Mouse (Mus musculus) forebrain, embryonic 13.5 days (tissue): ENCODE measurements at regions not wholly inside any gene's neighbourhood (a gene's known extent, or its start where the extent isn't known, plus 50 kb on each side); places are given as distances from the start of the nearest gene placed in this dataset.
A peak's percentile ranks its signal among the peaks of the same experiment; 100 is the strongest.

Experiments
- ATAC-seq: fragments of 200-750 bp; cut with Nextera tagmentation; 2 replicates; pipeline ENCODE4 v1.8.0; 2017
- H3K27ac ChIP-seq: fragments of 300-500 bp; sonication (generic); 2 replicates; pipeline ENCODE4 v1.5.1; 2015; ENCODE audit warnings: inconsistent platforms, mild to moderate bottlenecking, moderate library complexity
- H3K27me3 ChIP-seq: fragments of 300-500 bp; sonication (generic); 2 replicates; pipeline ENCODE4 v1.6.1; 2015; ENCODE audit warnings: mild to moderate bottlenecking, inconsistent platforms
- H3K36me3 ChIP-seq: fragments of 300-500 bp; sonication (generic); 2 replicates; pipeline ENCODE4 v1.6.1; 2015; ENCODE audit warnings: mild to moderate bottlenecking, inconsistent platforms; ENCODE audit not compliant: poor library complexity, severe bottlenecking
- H3K4me1 ChIP-seq: fragments of 300-500 bp; sonication (generic); 2 replicates; pipeline ENCODE4 v1.6.1; 2015; ENCODE audit warnings: inconsistent platforms
- H3K4me2 ChIP-seq: fragments of 300-500 bp; sonication (generic); 2 replicates; pipeline ENCODE4 v1.6.1; 2015; ENCODE audit warnings: inconsistent platforms, mild to moderate bottlenecking, moderate library complexity
- H3K4me3 ChIP-seq: fragments of 300-500 bp; sonication (generic); 2 replicates; pipeline ENCODE4 v1.5.1; 2015; ENCODE audit warnings: mild to moderate bottlenecking, inconsistent platforms
- H3K9ac ChIP-seq: fragments of 300-500 bp; sonication (generic); 2 replicates; pipeline ENCODE4 v1.6.1; 2015; ENCODE audit warnings: mild to moderate bottlenecking, inconsistent platforms
- H3K9me3 ChIP-seq: fragments of 300-500 bp; sonication (generic); replicated peaks from 2 replicates; pipeline ENCODE4 v1.6.1; 2016; ENCODE audit warnings: inconsistent platforms
- WGBS: fragments of 180-500 bp; shearing (Covaris S2); methylation state at CpG from one replicate; pipeline ENCODE4 v1.1.7; 2015; 5-methylcytosine and 5-hydroxymethylcytosine counted together

DNA sequence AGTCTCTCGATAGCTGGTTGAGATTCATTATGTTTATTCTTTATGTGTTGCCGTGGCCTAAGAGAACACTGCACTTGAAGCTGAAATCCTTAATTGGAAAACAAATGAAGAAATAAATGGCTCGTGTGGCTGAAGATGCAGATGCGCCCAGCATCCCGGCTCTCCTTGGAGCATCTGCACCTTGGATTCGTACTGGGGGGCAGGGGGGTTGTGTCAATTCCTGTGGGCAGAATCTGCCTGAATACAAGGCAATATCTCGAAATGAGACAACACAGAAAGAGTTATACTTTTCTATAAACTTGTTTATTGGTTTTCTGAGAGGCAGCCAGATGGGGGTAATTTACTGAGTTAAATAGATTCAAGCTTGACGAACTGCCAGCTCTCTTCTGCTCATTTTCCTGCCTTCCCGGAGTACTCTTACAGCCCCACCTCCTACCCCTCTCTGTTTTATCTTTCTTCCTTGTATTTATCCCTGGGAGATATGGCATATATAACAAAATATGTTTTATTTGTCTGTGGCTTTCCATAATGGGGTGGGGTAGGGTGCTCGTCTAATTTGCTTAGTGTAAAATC, 229.1 kb downstream of the Pmp22 start:
- Histone ChIP-seq H3K9me3 (no peaks in the 10 kb centered on the region), H3K27me3 (no peaks in the 10 kb centered on the region), H3K27ac (no peak overlapping the region), H3K4me3 (no peak overlapping the region), H3K4me2 (no peak overlapping the region), H3K36me3 (no peaks in the 10 kb centered on the region), H3K9ac (no peak overlapping the region), H3K4me1 (no peaks in the 10 kb centered on the region)
- WGBS = 68% methylated on average over 10 of the region's 10 CpGs
- ATAC-seq = no peak

DNA sequence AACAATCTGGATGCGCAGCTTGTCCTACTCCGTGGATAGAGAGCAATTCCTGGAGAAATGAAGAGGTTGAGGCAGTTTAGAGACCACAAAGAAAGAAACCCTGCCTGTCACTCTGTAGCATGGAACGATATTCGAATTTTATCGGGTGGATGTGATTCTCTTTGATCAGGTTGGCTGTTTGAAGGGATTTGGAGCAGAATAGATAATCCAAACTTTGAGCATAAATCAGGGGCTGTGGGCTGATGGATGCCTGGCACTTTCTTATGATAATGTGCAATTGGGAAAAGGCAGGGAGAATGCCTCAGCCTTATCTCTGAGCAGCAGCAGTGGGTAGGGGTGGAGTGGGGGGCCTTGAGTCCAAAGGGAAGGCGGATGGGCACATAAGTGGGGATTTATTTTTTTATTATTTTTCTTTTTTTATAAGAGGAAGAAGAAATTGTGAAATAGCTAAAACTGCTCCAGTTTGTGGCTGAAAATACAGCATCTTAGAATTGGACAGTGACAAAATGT, 239.0 kb downstream of the Pmp22 start:
- Histone ChIP-seq H3K4me3 (no peak overlapping the region), H3K4me2 (no peak overlapping the region), H3K36me3 (no peaks in the 10 kb centered on the region), H3K9ac (no peak overlapping the region), H3K4me1 (no peaks in the 10 kb centered on the region), H3K27me3 (no peaks in the 10 kb centered on the region; the same call in 1 of the 2 replicates), H3K27ac (no peak overlapping the region), H3K9me3 (no peaks in the 10 kb centered on the region)
- WGBS = 84% methylated on average over 6 of the region's 6 CpGs
- no peak for ATAC-seq

DNA sequence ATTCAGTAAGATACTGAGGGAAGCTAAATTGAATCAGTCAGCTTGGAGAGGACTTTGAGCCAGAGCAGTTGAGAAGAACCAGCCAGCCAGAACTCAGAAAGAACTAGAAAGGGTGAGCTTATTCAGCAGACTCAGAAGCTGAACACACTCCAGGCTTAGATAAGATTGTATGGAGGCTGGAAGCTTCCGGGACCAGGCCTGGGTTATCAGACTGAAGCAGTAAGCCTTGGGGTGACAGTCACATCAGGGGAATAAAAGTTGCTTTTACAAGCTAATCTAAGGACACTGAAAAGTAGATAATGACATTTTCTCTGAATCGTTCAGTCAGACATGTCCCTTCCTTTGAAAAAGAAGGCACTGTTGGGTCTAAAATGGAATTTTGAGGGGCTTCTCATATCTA, 240.7 kb downstream of the Pmp22 start:
- Histone ChIP-seq H3K4me2 (no peak overlapping the region), H3K27me3 (no peaks in the 10 kb centered on the region; the same call in 1 of the 2 replicates), H3K9me3 (no peaks in the 10 kb centered on the region), H3K4me3 (no peak overlapping the region), H3K27ac (no peak overlapping the region), H3K9ac (no peak overlapping the region), H3K4me1 (no peaks in the 10 kb centered on the region), H3K36me3 (no peaks in the 10 kb centered on the region)
- ATAC-seq = no peak
- WGBS = 91% methylated on average over 2 of the region's 2 CpGs

DNA sequence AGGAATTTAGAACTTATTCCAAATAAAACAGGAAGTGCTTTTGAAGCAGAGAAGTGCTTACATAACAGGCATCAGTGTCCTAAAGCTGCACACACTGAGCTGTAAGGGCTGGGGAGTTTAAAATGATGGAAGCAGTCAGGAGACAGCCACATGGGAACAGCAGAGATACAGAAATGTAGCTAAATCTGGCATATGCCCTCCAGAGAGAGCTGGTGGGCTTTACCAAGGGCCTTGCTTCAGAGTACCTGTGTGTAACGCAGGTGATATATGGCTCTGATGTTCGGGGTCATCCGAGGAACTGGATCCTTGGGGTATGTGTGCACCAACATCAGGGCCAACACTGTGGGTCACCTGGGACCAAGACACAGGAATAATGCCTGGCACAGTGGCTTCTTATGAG, 247.5 kb downstream of the Pmp22 start:
- no peaks in the 10 kb centered on the region for H3K36me3 ChIP-seq
- H3K27ac ChIP-seq = no peak overlapping the region
- H3K27me3 ChIP-seq = no peaks in the 10 kb centered on the region; the same call in 1 of the 2 replicates
- 95% methylated on average over 3 of the region's 3 CpGs for WGBS
- H3K4me1 ChIP-seq = no peaks in the 10 kb centered on the region
- no peak overlapping the region for H3K4me3 ChIP-seq
- ATAC-seq = no peak
- H3K9ac ChIP-seq = no peak overlapping the region
- no peak overlapping the region for H3K4me2 ChIP-seq
- H3K9me3 ChIP-seq = no peaks in the 10 kb centered on the region

DNA sequence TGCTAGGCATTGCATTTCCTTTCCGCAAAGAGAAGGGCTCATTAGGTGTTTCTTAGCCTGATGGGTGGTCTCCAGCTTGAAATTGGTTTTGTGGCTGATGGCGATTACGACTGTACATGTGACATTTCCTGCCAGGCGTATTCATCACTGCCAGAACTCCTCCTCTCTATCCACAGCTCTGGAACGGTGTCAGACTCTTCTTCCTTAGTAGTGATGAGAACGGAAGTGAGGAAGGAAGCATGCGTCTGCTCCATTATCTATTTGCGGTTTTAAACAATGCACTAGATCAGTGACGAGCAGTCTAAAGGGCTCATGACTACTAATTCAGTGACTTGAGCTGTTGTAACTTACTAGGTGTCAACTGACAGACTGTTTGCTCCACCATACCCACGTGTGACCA, 248.2 kb downstream of the Pmp22 start:
- no peaks in the 10 kb centered on the region for H3K9me3 ChIP-seq
- H3K4me3 ChIP-seq = no peak overlapping the region
- no peaks in the 10 kb centered on the region for H3K4me1 ChIP-seq
- WGBS = 74% methylated on average over 10 of the region's 10 CpGs
- no peak overlapping the region for H3K4me2 ChIP-seq
- H3K27ac ChIP-seq = no peak overlapping the region
- no peak overlapping the region for H3K9ac ChIP-seq
- H3K36me3 ChIP-seq = no peaks in the 10 kb centered on the region
- ATAC-seq = no peak
- H3K27me3 ChIP-seq = no peaks in the 10 kb centered on the region

DNA sequence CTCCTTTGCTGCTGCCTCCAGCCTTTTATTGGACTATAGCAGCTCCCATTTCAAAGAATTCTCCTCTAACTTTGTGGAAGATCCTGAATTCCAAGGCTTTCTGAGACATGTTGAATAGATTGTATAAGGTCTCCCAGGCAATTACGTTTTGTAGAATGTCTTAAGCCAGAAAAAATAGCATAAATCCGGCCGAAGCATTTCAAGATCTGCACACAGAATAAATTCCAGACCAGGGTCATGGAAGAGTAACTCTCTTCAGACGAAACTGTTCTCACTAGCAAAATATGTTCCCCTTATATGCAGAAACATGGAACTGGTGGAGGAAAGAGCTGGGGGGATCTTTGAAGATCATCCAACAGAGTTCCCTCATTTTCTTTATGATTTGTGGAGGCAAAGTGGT, 259.5 kb downstream of the Pmp22 start:
- no peaks in the 10 kb centered on the region for H3K4me1 ChIP-seq
- no peaks in the 10 kb centered on the region for H3K9me3 ChIP-seq
- H3K27ac ChIP-seq = no peak overlapping the region
- no peaks in the 10 kb centered on the region; the same call in 1 of the 2 replicates for H3K27me3 ChIP-seq
- WGBS = 86% methylated on average over 4 of the region's 4 CpGs
- H3K4me3 ChIP-seq = no peak overlapping the region
- H3K9ac ChIP-seq = no peak overlapping the region
- no peak overlapping the region for H3K4me2 ChIP-seq
- no peaks in the 10 kb centered on the region for H3K36me3 ChIP-seq
- ATAC-seq = no peak

DNA sequence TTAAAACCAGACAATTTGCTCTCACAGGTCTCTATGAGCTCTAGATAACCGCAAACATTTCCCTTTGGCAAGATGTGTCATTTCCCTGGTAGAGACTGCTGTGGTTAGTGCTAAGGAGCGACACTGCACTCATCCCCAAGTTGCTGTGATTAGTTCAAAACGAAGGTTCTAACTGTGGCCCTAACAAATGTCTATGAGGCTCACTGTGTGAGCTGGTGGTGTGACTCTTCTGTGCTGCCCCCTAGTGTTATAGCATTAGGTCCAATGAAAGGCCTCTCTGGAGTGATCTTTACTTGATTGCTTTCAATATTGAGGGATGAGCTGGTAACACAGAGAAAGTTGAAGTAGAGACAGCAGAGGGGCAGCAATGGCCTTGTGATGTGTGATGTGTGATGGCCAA, 262.7 kb downstream of the Pmp22 start:
- WGBS = 59% methylated on average over 3 of the region's 3 CpGs
- ATAC-seq = no peak
- H3K27ac ChIP-seq = no peak overlapping the region
- H3K9ac ChIP-seq = no peak overlapping the region
- H3K36me3 ChIP-seq = no peaks in the 10 kb centered on the region
- peaks cover 7% of the 10 kb centered on the region for H3K4me1 ChIP-seq
- no peak overlapping the region for H3K4me2 ChIP-seq
- H3K9me3 ChIP-seq = no peaks in the 10 kb centered on the region
- no peak overlapping the region for H3K4me3 ChIP-seq
- no peaks in the 10 kb centered on the region; the same call in 1 of the 2 replicates for H3K27me3 ChIP-seq

DNA sequence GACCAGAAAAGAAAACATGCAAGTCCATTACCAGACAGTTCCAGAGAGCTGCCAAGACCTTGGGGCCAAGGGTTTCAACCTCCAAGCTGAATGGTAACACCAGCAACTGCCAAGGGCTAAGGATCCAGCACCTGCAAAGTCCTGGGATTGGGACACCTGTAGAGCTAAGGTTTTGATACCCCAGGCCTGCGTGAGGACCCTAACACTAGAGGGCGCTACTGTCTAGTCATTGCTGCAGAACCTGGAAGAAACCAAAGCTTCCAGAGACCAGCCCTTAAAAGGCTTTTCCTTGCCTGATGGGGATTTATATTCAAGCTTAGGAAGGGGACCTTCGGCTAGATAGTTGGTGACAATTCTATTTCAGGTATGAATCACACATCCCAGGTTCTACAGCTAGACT, 263.6 kb downstream of the Pmp22 start:
- no peak for ATAC-seq
- WGBS = 71% methylated on average over 3 of the region's 3 CpGs
- no peaks in the 10 kb centered on the region; the same call in 1 of the 2 replicates for H3K27me3 ChIP-seq

DNA sequence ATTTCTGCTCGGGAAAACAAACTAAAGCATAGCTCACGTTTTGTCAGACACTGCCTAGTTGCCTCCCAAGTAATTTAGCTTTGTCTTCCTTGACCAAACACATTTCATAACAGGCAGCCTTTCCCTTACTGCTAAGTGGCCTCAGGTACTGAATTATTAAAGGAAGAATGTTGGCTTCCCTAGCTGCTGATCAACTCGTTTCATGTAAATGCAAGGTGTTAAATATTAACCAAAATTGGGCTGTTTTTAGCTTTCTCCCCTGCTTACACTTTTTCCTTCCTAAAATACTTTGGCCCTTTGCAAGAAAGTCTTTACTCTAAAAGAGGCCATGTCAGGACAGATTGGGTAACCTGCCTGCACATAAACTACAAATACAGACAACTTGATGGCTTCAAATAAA, 265.4 kb downstream of the Pmp22 start:
- WGBS = 83% methylated on average over 3 of the region's 3 CpGs
- Histone ChIP-seq H3K4me2 (no peak overlapping the region), H3K4me3 (no peak overlapping the region)

More for the DNA sequence above, 263.6 kb downstream of the Pmp22 start:
- no peak overlapping the region for H3K4me3 ChIP-seq
- H3K9ac ChIP-seq = no peak overlapping the region
- H3K4me1 ChIP-seq = peaks cover 11% of the 10 kb centered on the region
- H3K27ac ChIP-seq = no peak overlapping the region
- no peaks in the 10 kb centered on the region for H3K36me3 ChIP-seq
- no peak overlapping the region for H3K4me2 ChIP-seq
- H3K9me3 ChIP-seq = no peaks in the 10 kb centered on the region

DNA sequence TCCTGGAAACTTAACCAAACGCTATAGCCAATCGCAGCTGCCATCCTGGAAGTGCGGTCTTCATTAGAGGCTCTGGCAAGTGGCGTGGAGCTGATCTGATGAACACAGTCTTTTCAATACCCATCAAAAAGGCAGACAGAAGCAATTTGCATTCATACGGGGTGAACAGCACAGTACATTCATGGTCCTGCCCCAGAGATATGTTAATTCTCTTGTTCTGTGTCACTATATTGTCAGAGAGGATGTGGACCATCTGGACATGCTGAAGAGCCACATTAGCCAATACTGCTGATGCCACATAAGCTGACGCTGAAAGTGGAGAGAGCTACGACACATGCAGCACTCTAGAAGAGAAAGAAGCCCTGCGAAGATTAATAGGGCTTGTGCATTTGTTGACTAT, 267.6 kb downstream of the Pmp22 start:
- H3K9me3 ChIP-seq = no peaks in the 10 kb centered on the region
- peak; percentile 76 for ATAC-seq
- H3K4me3 ChIP-seq = no peak overlapping the region
- no peak overlapping the region for H3K27ac ChIP-seq
- peaks cover 11% of the 10 kb centered on the region for H3K4me1 ChIP-seq
- no peaks in the 10 kb centered on the region; the same call in 1 of the 2 replicates for H3K27me3 ChIP-seq
- no peak overlapping the region; the same call in 1 of the 2 replicates for H3K4me2 ChIP-seq
- WGBS = 40% methylated on average over 8 of the region's 8 CpGs
- H3K9ac ChIP-seq = no peak overlapping the region
- H3K36me3 ChIP-seq = no peaks in the 10 kb centered on the region

More for the DNA sequence above, 265.4 kb downstream of the Pmp22 start:
- Histone ChIP-seq H3K9ac (no peak overlapping the region), H3K9me3 (no peaks in the 10 kb centered on the region), H3K27me3 (no peaks in the 10 kb centered on the region; the same call in 1 of the 2 replicates), H3K4me1 (peaks cover 11% of the 10 kb centered on the region), H3K27ac (no peak overlapping the region), H3K36me3 (no peaks in the 10 kb centered on the region)
- no peak for ATAC-seq

DNA sequence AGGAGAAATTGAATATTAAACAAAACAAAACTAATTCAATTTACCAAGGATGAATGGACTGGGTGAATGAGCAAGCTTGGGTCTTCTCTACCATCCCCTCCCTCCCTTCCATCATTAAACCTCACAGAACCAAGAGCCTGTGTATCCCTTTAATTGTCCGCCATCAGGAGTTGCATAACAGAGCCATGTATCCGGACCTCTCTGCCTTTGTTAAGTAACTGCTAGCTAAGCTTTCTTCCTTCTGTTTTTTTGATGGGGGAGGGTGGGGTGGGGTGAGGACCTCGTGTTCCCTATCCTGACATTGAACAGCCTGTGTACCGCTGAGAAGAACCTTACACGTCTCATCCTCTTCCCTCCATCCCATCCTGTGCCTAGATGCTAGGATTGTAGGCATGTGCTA, 274.0 kb downstream of the Pmp22 start:
- H3K27ac ChIP-seq = no peak overlapping the region
- WGBS = 48% methylated on average over 5 of the region's 5 CpGs
- H3K4me2 ChIP-seq = no peak overlapping the region
- ATAC-seq = no peak
- no peak overlapping the region for H3K4me3 ChIP-seq
- H3K4me1 ChIP-seq = no peaks in the 10 kb centered on the region
- H3K27me3 ChIP-seq = peaks cover 38% of the 10 kb centered on the region
- H3K9me3 ChIP-seq = no peaks in the 10 kb centered on the region
- H3K9ac ChIP-seq = no peak overlapping the region
- no peaks in the 10 kb centered on the region for H3K36me3 ChIP-seq

DNA sequence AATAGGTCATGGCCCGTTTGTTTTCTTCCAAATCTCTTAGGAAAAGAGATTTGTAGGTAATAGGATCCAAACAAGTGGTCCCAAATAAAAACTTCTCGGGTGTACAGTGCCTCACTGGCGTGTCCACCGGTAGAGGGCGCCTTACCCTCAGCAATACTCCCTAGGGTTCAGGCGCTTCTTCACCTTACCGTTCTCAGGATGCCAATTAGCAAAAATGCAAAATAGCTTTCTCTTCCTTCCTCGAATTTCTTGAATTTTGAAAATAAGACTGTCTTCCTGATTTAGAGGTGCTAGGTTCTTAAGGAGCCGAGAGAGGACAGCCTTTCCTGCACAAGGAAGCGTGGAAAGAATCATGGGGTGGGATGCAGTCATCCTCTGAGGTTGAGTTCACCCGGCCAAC, 275.9 kb downstream of the Pmp22 start:
- ATAC-seq = 0 out of 2 replicates have a peak, but pooled peaks have one; percentile 63
- H3K27me3 ChIP-seq = peaks cover 53% of the 10 kb centered on the region
- WGBS = 11% methylated on average over 11 of the region's 11 CpGs

DNA sequence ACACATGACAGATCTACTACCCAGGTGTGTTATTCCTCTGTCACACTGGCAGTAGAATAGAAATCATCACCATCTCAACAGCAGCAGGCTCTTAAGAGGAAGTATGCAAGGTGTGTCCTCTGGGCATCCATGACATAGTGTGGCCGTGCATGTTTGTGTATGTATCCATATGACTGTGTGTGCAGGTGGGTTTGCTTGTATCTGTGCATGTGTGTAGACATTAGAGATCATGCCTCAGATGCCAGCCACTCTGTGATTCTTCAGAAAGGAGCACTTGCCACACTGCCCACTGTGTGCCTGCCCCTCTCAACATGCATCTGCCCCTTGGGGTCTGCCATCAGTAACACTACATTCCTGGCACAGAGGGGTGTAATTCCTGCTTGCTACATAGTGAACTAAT, 280.6 kb downstream of the Pmp22 start:
- Histone ChIP-seq H3K27me3 (peaks cover 74% of the 10 kb centered on the region), H3K36me3 (no peaks in the 10 kb centered on the region), H3K9ac (no peak overlapping the region), H3K9me3 (no peaks in the 10 kb centered on the region), H3K27ac (no peak overlapping the region), H3K4me3 (no peak overlapping the region), H3K4me1 (peaks cover 14% of the 10 kb centered on the region), H3K4me2 (no peak overlapping the region)
- 96% methylated on average over 1 of the region's 1 CpGs for whole genome bisulfite sequencing
- ATAC-seq = no peak

More for the DNA sequence above, 275.9 kb downstream of the Pmp22 start:
- peak overlapping the region; percentile 33 for H3K4me2 ChIP-seq
- H3K9me3 ChIP-seq = no peaks in the 10 kb centered on the region
- no peaks in the 10 kb centered on the region for H3K36me3 ChIP-seq
- no peak overlapping the region for H3K27ac ChIP-seq
- no peak overlapping the region for H3K9ac ChIP-seq
- H3K4me3 ChIP-seq = no peak overlapping the region
- no peaks in the 10 kb centered on the region for H3K4me1 ChIP-seq
